Mouse (Mus musculus) frontal cortex, postnatal 25 days (tissue): ENCODE measurements around the gene Slc38a3.

Experiments used
- DNase-seq, 2 experiments: peaks; one replicate each; pipeline ENCODE4 v3.0.0; 2022; ENCODE audit warnings: low spot score in 2 of 2

The Slc38a3 gene

GRCm38 (mm10) chr9:107695441-107696105 is 26.2 kb upstream of the Slc38a3 start:
- no peak for DNase-seq

GRCm38 (mm10) chr9:107694627-107695026 is 25.3 kb upstream of the Slc38a3 start:
- DNase-seq = no peak

- no peak for DNase-seq
These were observed 24.2 kb upstream of the Slc38a3 start for GRCm38 (mm10) chr9:107693433-107693987.

GRCm38 (mm10) chr9:107692785-107693184 is 23.5 kb upstream of the Slc38a3 start:
- no peak for DNase-seq

- no peak for DNase-seq
These were observed 21.1 kb upstream of the Slc38a3 start for GRCm38 (mm10) chr9:107690391-107690790.

- no peak for DNase-seq
These were observed 19.6 kb upstream of the Slc38a3 start for GRCm38 (mm10) chr9:107688939-107689338.

- DNase-seq = no peak
These were observed 19.1 kb upstream of the Slc38a3 start for GRCm38 (mm10) chr9:107688415-107688814.

- DNase-seq = peak in 1 of 2 experiments; percentile 46
These were observed 16.1 kb upstream of the Slc38a3 start for GRCm38 (mm10) chr9:107685231-107685981.

- DNase-seq = no peak
These were observed 13.1 kb upstream of the Slc38a3 start for GRCm38 (mm10) chr9:107682405-107682804.

- no peak for DNase-seq
These were observed 10.2 kb upstream of the Slc38a3 start, which contains the start of gene Gnat1 for GRCm38 (mm10) chr9:107679501-107679900. Gene Gnat1, minus strand, starts transcription at chr9:107679712.

GRCm38 (mm10) chr9:107678861-107679260 is 9.5 kb upstream of the Slc38a3 start:
- DNase-seq = no peak

- DNase-seq = peak; percentile 43 to 80
These were observed 8.6 kb upstream of the Slc38a3 start for GRCm38 (mm10) chr9:107677819-107678526.

- DNase-seq = no peak
These were observed 7.9 kb upstream of the Slc38a3 start for GRCm38 (mm10) chr9:107677091-107677784.

GRCm38 (mm10) chr9:107676302-107676701 is 7.0 kb upstream of the Slc38a3 start:
- DNase-seq = no peak

GRCm38 (mm10) chr9:107675671-107676301 is 6.5 kb upstream of the Slc38a3 start:
- peak; percentile 48 to 54 for DNase-seq

- no peak for DNase-seq
These were observed 5.5 kb upstream of the Slc38a3 start for GRCm38 (mm10) chr9:107674609-107675429.

GRCm38 (mm10) chr9:107670259-107670658 is 929 bp upstream of the Slc38a3 start:
- no peak for DNase-seq

- DNase-seq = no peak
These were observed 414 bp downstream of the Slc38a3 start for GRCm38 (mm10) chr9:107668916-107669315.

GRCm38 (mm10) chr9:107668011-107668410 is 1.3 kb downstream of the Slc38a3 start:
- DNase-seq = no peak

- DNase-seq = no peak
These were observed 2.1 kb downstream of the Slc38a3 start for GRCm38 (mm10) chr9:107667219-107667618.
